Mouse (Mus musculus) cerebellum, adult 18-20 months (tissue): ENCODE data around the gene Prkar1a.
A peak's percentile ranks its signal among the peaks of the same experiment; 100 is the strongest.

Source experiments
- DNase-seq, 2 experiments: peaks; one replicate each; pipeline ENCODE4 v3.0.0; 2021

Prkar1a gene

GRCm38 (mm10) chr11:109649206-109649605, at the start of gene Prkar1a:
Gene Prkar1a (plus strand): TSS chr11:109649405.
- DNase-seq = peak; percentile 59 to 64

- no peak for DNase-seq
Observed at GRCm38 (mm10) chr11:109607600-109607999, 41.6 kb upstream of the Prkar1a start.

- no peak for DNase-seq
Observed at GRCm38 (mm10) chr11:109608976-109609625, 40.1 kb upstream of the Prkar1a start.

GRCm38 (mm10) chr11:109610046-109610794, 39.0 kb upstream of the Prkar1a start:
- DNase-seq = peak; percentile 18 to 26

- DNase-seq = no peak
Observed at GRCm38 (mm10) chr11:109610795-109611302, 38.4 kb upstream of the Prkar1a start.

- peak; percentile 97 to 98 for DNase-seq
Observed at GRCm38 (mm10) chr11:109611303-109612149, 37.7 kb upstream of the Prkar1a start, which contains the start of gene Wipi1. Gene Wipi1 (minus strand): TSS chr11:109611967.

- no peak for DNase-seq
Observed at GRCm38 (mm10) chr11:109612871-109613529, 36.2 kb upstream of the Prkar1a start.

- DNase-seq = no peak
Observed at GRCm38 (mm10) chr11:109615286-109615685, 33.9 kb upstream of the Prkar1a start.

GRCm38 (mm10) chr11:109616352-109616751, 32.9 kb upstream of the Prkar1a start:
- no peak for DNase-seq

GRCm38 (mm10) chr11:109616766-109617165, 32.4 kb upstream of the Prkar1a start:
- no peak for DNase-seq

GRCm38 (mm10) chr11:109619055-109619454, 30.1 kb upstream of the Prkar1a start:
- peak; percentile 65 to 72 for DNase-seq

- no peak for DNase-seq
Observed at GRCm38 (mm10) chr11:109620356-109620755, 28.8 kb upstream of the Prkar1a start.

GRCm38 (mm10) chr11:109621183-109621582, 28.0 kb upstream of the Prkar1a start:
- DNase-seq = peak; percentile 70 to 74

- DNase-seq = no peak
Observed at GRCm38 (mm10) chr11:109622518-109623037, 26.6 kb upstream of the Prkar1a start.

- DNase-seq = no peak
Observed at GRCm38 (mm10) chr11:109623238-109623637, 26.0 kb upstream of the Prkar1a start.

- DNase-seq = no peak
Observed at GRCm38 (mm10) chr11:109627648-109628047, 21.6 kb upstream of the Prkar1a start.

- no peak for DNase-seq
Observed at GRCm38 (mm10) chr11:109628099-109628498, 21.1 kb upstream of the Prkar1a start.

GRCm38 (mm10) chr11:109629021-109629521, 20.1 kb upstream of the Prkar1a start:
- DNase-seq = peak; percentile 50 to 52

- DNase-seq = no peak
Observed at GRCm38 (mm10) chr11:109634928-109635327, 14.3 kb upstream of the Prkar1a start.

GRCm38 (mm10) chr11:109635871-109636395, 13.3 kb upstream of the Prkar1a start:
- DNase-seq = no peak

- DNase-seq = no peak
Observed at GRCm38 (mm10) chr11:109641498-109642222, 7.5 kb upstream of the Prkar1a start.
